Mouse (Mus musculus) spleen, adult 2 months (tissue): ENCODE results near the gene Rpap1.

ENCODE experiments used
- CTCF ChIP-seq: fragments of 200-500 bp; IDR thresholded peaks from 2 replicates; pipeline ENCODE4 v1.5.1; 2011; ENCODE audit warnings: mild to moderate bottlenecking, inconsistent platforms; ENCODE audit not compliant: insufficient read depth, insufficient read length, insufficient replicate concordance; ENCODE audit errors: extremely low read depth
- POLR2A ChIP-seq: fragments of 200-500 bp; IDR thresholded peaks from 2 replicates; pipeline ENCODE4 v1.6.1; 2011; ENCODE audit warnings: low read depth, low read length, inconsistent platforms

DNA sequence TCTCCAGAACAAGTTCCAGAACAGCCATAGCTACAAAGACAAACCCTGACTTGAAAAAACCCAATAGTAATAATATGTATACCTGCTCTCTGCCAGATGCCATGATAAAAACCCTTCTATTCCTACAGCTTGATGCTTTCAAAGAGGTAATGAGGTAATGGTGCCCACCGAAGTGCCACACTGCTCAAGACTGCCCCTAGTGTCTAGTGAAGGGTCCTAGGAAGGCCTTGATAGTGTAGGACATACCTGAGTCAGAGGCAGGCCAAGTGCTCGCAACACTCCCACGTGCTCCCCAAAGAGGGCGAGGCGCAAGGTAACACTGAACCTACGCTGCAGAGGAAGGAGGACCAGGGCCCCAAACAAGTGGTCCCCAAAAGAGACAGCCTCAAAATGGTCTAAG is 20.1 kb downstream of the Rpap1 start:
- TF ChIP-seq CTCF (peak; percentile 9; the same call in 1 of the 2 replicates), POLR2A (no peak)
